Mouse (Mus musculus): ENCODE measurements at regions not wholly inside any gene's neighbourhood (a gene's known extent, or its start where the extent isn't known, plus 50 kb on each side); places are given as distances from the start of the nearest gene placed in this dataset.
"Not testable (repeated sequence)": the region's sequence is repeated elsewhere in the genome, so short reads cannot be mapped to it uniquely, and the experiment has no call there.

DNA sequence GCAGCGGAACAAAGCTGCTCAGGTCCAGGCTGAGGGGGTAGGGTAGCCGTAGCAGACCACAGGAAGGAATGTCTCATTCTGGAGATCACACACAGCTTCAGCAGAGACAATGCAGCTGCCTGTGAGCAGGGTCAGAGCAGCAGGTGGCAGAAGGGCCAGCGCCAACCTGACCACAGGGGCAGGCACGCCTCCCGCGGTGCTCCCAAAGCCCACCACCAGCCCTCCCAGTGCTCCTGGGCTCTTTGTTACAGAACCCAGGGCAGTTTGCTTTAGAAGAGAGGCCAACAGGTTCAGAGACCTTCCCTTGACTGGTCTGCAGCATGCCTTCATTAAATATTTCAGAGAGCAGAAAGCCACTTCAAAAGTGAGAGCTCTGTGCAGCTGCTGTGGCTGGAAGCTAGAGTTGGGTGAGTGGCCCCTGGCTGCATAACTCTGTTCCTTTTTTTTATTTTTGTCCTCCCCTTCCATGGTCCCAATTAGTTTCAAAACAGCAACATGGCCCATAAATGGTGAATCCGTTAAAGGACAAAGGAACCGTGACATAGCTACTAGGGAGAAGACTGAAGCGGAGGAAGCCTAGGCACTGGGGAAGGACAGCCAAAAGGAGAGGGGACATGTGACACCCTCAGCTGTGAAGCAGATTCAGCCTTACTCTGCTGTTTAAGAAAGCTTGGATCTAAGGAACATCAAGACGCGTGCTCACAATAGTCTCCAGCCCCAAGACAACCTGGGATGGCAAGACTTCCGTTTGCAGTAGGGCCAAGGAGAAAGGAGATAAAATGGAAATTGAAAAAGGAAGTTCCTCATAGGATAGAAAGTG is 350.9 kb upstream of the Cdh5 start:
- DNase-seq = no peak
- no peak for TF ChIP-seq CTCF (IDR thresholded peaks at IDR 0.05; ENCODE audit: low read depth)
- no peak overlapping the region for H3K27ac ChIP-seq (ENCODE audit: low read depth)
- 61% methylated on average over 12 of the region's 12 CpGs for WGBS
- no peaks in the 10 kb centered on the region for H3K4me1 ChIP-seq (ENCODE audit: insufficient read depth)
- no peak overlapping the region for H3K4me2 ChIP-seq
- H3K4me3 ChIP-seq (ENCODE audit: low read depth, low read length) = no peak overlapping the region
- H3K9ac ChIP-seq = no peak overlapping the region
- no peaks in the 10 kb centered on the region for H3K27me3 ChIP-seq (ENCODE audit: insufficient read depth, low read length)
- no peaks in the 10 kb centered on the region for H3K36me3 ChIP-seq (ENCODE audit: insufficient read depth)
- peak; percentile 54 for ATAC-seq (ENCODE audit: insufficient read depth)
- H3K9me3 ChIP-seq (ENCODE audit: low read depth, low read length) = no peaks in the 10 kb centered on the region

DNA sequence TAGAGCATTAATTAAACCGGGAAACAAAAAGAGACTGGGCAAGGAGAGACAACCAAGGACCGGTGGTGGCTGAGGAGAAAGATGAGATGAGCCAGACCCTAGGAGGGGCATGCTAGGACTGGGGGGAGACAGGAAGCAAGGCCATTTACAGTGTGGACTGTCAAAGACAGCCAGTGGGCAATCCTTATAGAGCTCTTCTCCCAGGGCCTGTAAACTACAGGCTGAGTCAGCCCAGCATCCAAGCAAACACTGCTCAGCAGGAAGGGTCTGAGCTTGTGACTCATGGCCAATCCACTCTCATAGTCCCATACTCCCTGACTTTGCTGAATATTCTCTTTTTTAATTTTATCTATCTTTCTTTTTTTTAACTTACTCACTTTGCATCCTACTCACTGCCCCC is 350.3 kb upstream of the Cdh5 start:
- DNase-seq (no peak), ATAC-seq (ENCODE audit: insufficient read depth) (no peak)
- Histone ChIP-seq H3K27me3 (ENCODE audit: insufficient read depth, low read length) (no peaks in the 10 kb centered on the region), H3K27ac (ENCODE audit: low read depth) (no peak overlapping the region), H3K4me1 (ENCODE audit: insufficient read depth) (no peaks in the 10 kb centered on the region), H3K4me2 (no peak overlapping the region), H3K36me3 (ENCODE audit: insufficient read depth) (no peaks in the 10 kb centered on the region), H3K4me3 (ENCODE audit: low read depth, low read length) (no peak overlapping the region), H3K9me3 (ENCODE audit: low read depth, low read length) (no peaks in the 10 kb centered on the region), H3K9ac (no peak overlapping the region)
- TF ChIP-seq CTCF (IDR thresholded peaks at IDR 0.05; ENCODE audit: low read depth) = no peak
- WGBS = 68% methylated on average over 2 of the region's 2 CpGs

GRCm38 (mm10) chr8:103763821-103764220 is 337.6 kb upstream of the Cdh5 start:
- Histone ChIP-seq H3K36me3 (ENCODE audit: insufficient read depth) (no peaks in the 10 kb centered on the region), H3K9ac (no peak overlapping the region), H3K27me3 (ENCODE audit: insufficient read depth, low read length) (no peaks in the 10 kb centered on the region), H3K4me1 (ENCODE audit: insufficient read depth) (no peaks in the 10 kb centered on the region), H3K4me2 (no peak overlapping the region), H3K27ac (ENCODE audit: low read depth) (no peak overlapping the region), H3K9me3 (ENCODE audit: low read depth, low read length) (0 out of 2 replicates have a peak, but pooled peaks cover 3% of the 10 kb centered on the region), H3K4me3 (ENCODE audit: low read depth, low read length) (no peak overlapping the region)
- ATAC-seq (ENCODE audit: insufficient read depth) (no peak), DNase-seq (no peak)
- TF ChIP-seq CTCF (IDR thresholded peaks at IDR 0.05; ENCODE audit: low read depth) = no peak
- WGBS = 56% methylated on average over 1 of the region's 1 CpGs

DNA sequence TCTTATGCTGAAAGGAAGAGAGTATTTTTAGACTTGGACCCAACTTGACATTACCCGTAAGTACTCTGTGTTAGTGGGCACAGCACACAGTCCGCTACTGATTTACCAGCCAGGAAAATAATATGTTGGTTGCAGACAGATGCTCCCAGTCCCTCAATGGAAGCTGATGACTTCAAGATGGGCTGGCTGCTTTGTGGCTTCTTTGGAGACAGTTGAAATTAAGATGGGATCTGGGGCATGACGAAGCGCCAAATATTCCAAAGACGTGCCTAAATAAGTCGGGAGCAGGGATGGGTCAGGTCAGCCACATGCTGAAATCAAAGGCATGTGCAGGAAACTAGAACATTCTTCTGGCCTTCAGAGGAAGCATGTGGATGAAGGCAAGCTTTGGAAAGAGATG is 321.8 kb upstream of the Cdh5 start:
- Histone ChIP-seq H3K4me2 (no peak overlapping the region), H3K36me3 (ENCODE audit: insufficient read depth) (no peaks in the 10 kb centered on the region), H3K9me3 (ENCODE audit: low read depth, low read length) (no peaks in the 10 kb centered on the region), H3K27ac (ENCODE audit: low read depth) (no peak overlapping the region), H3K27me3 (ENCODE audit: insufficient read depth, low read length) (no peaks in the 10 kb centered on the region), H3K9ac (no peak overlapping the region), H3K4me3 (ENCODE audit: low read depth, low read length) (no peak overlapping the region), H3K4me1 (ENCODE audit: insufficient read depth) (no peaks in the 10 kb centered on the region)
- ATAC-seq (ENCODE audit: insufficient read depth) (no peak), DNase-seq (no peak)
- WGBS = 86% methylated on average over 6 of the region's 6 CpGs
- TF ChIP-seq CTCF (IDR thresholded peaks at IDR 0.05; ENCODE audit: low read depth) = no peak

DNA sequence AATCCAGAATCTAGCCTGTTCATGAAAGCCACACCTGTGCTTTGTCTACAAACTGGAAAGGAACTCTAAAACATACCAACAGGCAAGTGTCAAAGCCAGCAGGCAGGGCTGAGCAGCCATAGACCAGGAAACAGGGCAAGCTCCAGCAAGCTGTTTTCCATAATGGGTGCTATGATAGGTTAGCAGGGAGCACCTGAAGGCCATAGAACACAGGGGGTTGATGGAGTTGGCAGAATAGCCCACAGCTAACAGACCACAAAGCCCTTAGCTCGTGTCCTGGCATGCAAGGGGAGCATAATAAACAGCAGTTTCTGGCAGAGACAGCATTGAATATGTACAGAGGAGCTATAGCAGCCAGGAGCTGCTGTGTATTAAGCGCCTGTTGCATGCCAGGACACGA is 313.1 kb upstream of the Cdh5 start:
- Histone ChIP-seq H3K36me3 (ENCODE audit: insufficient read depth) (no peaks in the 10 kb centered on the region), H3K9me3 (ENCODE audit: low read depth, low read length) (no peaks in the 10 kb centered on the region), H3K4me1 (ENCODE audit: insufficient read depth) (no peaks in the 10 kb centered on the region), H3K4me2 (no peak overlapping the region), H3K27me3 (ENCODE audit: insufficient read depth, low read length) (no peaks in the 10 kb centered on the region), H3K9ac (no peak overlapping the region), H3K27ac (ENCODE audit: low read depth) (no peak overlapping the region), H3K4me3 (ENCODE audit: low read depth, low read length) (no peak overlapping the region)
- 73% methylated on average over 3 of the region's 3 CpGs for WGBS
- DNase-seq = no peak
- ATAC-seq (ENCODE audit: insufficient read depth) = peak; percentile 38; the same call in 1 of the 2 replicates
- no peak for TF ChIP-seq CTCF (IDR thresholded peaks at IDR 0.05; ENCODE audit: low read depth)

GRCm38 (mm10) chr8:103793331-103793730 is 308.1 kb upstream of the Cdh5 start:
- Histone ChIP-seq H3K27ac (ENCODE audit: low read depth) (no peak overlapping the region), H3K9ac (no peak overlapping the region), H3K9me3 (ENCODE audit: low read depth, low read length) (no peaks in the 10 kb centered on the region), H3K4me3 (ENCODE audit: low read depth, low read length) (no peak overlapping the region), H3K4me1 (ENCODE audit: insufficient read depth) (no peaks in the 10 kb centered on the region), H3K4me2 (no peak overlapping the region), H3K27me3 (ENCODE audit: insufficient read depth, low read length) (no peaks in the 10 kb centered on the region), H3K36me3 (ENCODE audit: insufficient read depth) (no peaks in the 10 kb centered on the region)
- no peak for ATAC-seq (ENCODE audit: insufficient read depth)
- TF ChIP-seq CTCF (IDR thresholded peaks at IDR 0.05; ENCODE audit: low read depth) = no peak
- no peak for DNase-seq
- 60% methylated on average over 1 of the region's 1 CpGs for WGBS

GRCm38 (mm10) chr8:103798630-103799029 is 302.8 kb upstream of the Cdh5 start:
- not testable (repeated sequence) for H3K36me3 ChIP-seq (ENCODE audit: insufficient read depth)
- peak; percentile 48; the same call in 1 of the 2 replicates for ATAC-seq (ENCODE audit: insufficient read depth)

More at GRCm38 (mm10) chr8:103798630-103799029, 302.8 kb upstream of the Cdh5 start:
- H3K4me3 ChIP-seq (ENCODE audit: low read depth, low read length); H3K9me3 ChIP-seq (ENCODE audit: low read depth, low read length); H3K4me1 ChIP-seq (ENCODE audit: insufficient read depth); H3K4me2 ChIP-seq; H3K27me3 ChIP-seq (ENCODE audit: insufficient read depth, low read length); DNase-seq; H3K27ac ChIP-seq (ENCODE audit: low read depth); H3K9ac ChIP-seq: not testable (repeated sequence)
- 68% methylated on average over 1 of the region's 2 CpGs for WGBS
